Mouse (Mus musculus) intestine, postnatal 0 days (tissue): ENCODE data around the gene Crip2. TPM values are rescaled to one million over a fixed set of nuclear protein-coding genes. Genes with fewer than 3 reads are reported as not detected.

Experiments
- ATAC-seq: fragments of 200-750 bp; cut with Nextera tagmentation; 2 replicates; pipeline ENCODE4 v1.8.0; 2017; ENCODE audit warnings: mild to moderate bottlenecking, moderate TSS enrichment, moderate library complexity
- H3K27ac ChIP-seq: fragments of 300-500 bp; sonication (generic); 2 replicates; pipeline ENCODE4 v1.5.1; 2014; ENCODE audit warnings: mild to moderate bottlenecking, low read depth, low read length, moderate library complexity
- H3K27me3 ChIP-seq: fragments of 300-500 bp; sonication (generic); replicated peaks from 2 replicates; pipeline ENCODE4 v1.6.1; 2014; ENCODE audit warnings: low read length, mixed read lengths; ENCODE audit not compliant: control insufficient read depth, insufficient read depth
- H3K36me3 ChIP-seq: fragments of 300-500 bp; sonication (generic); 2 replicates; pipeline ENCODE4 v1.6.1; 2014; ENCODE audit warnings: mild to moderate bottlenecking, moderate library complexity; ENCODE audit not compliant: control insufficient read depth, insufficient read depth
- H3K4me1 ChIP-seq: fragments of 300-500 bp; sonication (generic); replicated peaks from 2 replicates; pipeline ENCODE4 v1.6.1; 2014; ENCODE audit warnings: antibody characterized with exemption, low read length, mixed read lengths; ENCODE audit not compliant: control insufficient read depth, insufficient read depth
- H3K4me2 ChIP-seq: fragments of 300-500 bp; sonication (generic); replicated peaks from 2 replicates; pipeline ENCODE4 v1.6.1; 2014; ENCODE audit warnings: low read depth, mild to moderate bottlenecking, moderate library complexity
- H3K4me3 ChIP-seq: fragments of 300-500 bp; sonication (generic); 2 replicates; pipeline ENCODE4 v1.5.1; 2014; ENCODE audit warnings: low read depth, low read length
- H3K9ac ChIP-seq: fragments of 300-500 bp; sonication (generic); 2 replicates; pipeline ENCODE4 v1.6.1; 2014; ENCODE audit warnings: mild to moderate bottlenecking, low read depth, low read length
- H3K9me3 ChIP-seq: fragments of 300-500 bp; sonication (generic); 2 replicates; pipeline ENCODE4 v1.6.1; 2016; ENCODE audit warnings: mixed run types; ENCODE audit not compliant: control insufficient read depth
- CTCF ChIP-seq: sonication (generic); IDR thresholded peaks from 2 replicates; pipeline ENCODE4 v1.5.1; 2016; ENCODE audit warnings: low read depth, mild to moderate bottlenecking, control low read depth, antibody characterized with exemption, moderate library complexity
- WGBS: fragments of 180-500 bp; shearing (Covaris S2); extraction: QIAGEN DNeasy Blood & Tissue Kit; methylation state at CpG from one replicate; pipeline ENCODE4 v1.1.7; 2014; 5-methylcytosine and 5-hydroxymethylcytosine counted together
- polyA plus RNA-seq: library from polyadenylated mRNA; unstranded; fragments of >200 nt; fragmentation: Nextera tagmentation; extraction: Ambion mirVana; gene quantifications from 2 replicates; pipeline ENCODE4 v1.2.1, GENCODE M21; 2015

Crip2 gene
- polyA plus RNA-seq, 1 experiment from 2014 or later = 90.4 TPM

- no peak for TF ChIP-seq CTCF
- WGBS = 72% methylated on average over 3 of the region's 3 CpGs
- no peak for ATAC-seq
- Histone ChIP-seq H3K4me2 (no peak overlapping the region), H3K4me1 (peaks cover 20% of the 10 kb centered on the region), H3K9me3 (no peaks in the 10 kb centered on the region), H3K36me3 (peaks cover 4% of the 10 kb centered on the region; the same call in 1 of the 2 replicates), H3K27ac (0 out of 2 replicates have a peak overlapping the region, but pooled peaks have one; percentile 21), H3K9ac (no peak overlapping the region), H3K4me3 (no peak overlapping the region), H3K27me3 (peaks cover 5% of the 10 kb centered on the region; the same call in 1 of the 2 replicates)
These were observed 9.9 kb downstream of the Crip2 start for GRCm38 (mm10) chr12:113149896-113150295.

DNA sequence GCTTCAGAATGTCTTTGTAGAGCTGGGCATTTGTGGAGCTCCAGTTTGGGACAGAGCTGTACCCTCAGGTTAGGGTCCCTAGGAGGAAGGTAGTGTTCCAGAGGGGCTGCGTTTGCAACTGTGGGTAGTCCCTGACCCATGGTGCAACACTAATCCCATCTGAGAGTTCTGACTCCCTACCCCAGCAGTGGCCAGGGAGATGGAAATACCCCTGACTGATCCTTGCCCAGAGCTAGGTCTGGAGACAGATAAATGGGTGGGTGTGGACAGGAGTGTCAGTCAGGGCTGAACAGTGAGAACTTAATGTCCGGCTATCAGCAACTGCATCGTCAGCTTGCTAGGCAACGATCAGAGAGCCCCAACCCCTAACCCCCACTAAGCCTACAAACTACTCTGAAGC lies 10.6 kb downstream of the Crip2 start:
- no peak overlapping the region for H3K9ac ChIP-seq
- ATAC-seq = no peak
- H3K36me3 ChIP-seq = no peaks in the 10 kb centered on the region
- peak overlapping the region; percentile 82 for H3K4me2 ChIP-seq
- no peak overlapping the region for H3K4me3 ChIP-seq
- peaks cover 5% of the 10 kb centered on the region; the same call in 1 of the 2 replicates for H3K27me3 ChIP-seq
- peak overlapping the region; percentile 21; the same call in 1 of the 2 replicates for H3K27ac ChIP-seq
- H3K9me3 ChIP-seq = no peaks in the 10 kb centered on the region
- peaks cover 22% of the 10 kb centered on the region for H3K4me1 ChIP-seq
- 50% methylated on average over 4 of the region's 4 CpGs for WGBS
- TF ChIP-seq CTCF = no peak

- H3K36me3 ChIP-seq = no peaks in the 10 kb centered on the region
- no peak for ATAC-seq
- H3K4me2 ChIP-seq = peak overlapping the region; percentile 82
- TF ChIP-seq CTCF = no peak
- 39% methylated on average over 8 of the region's 8 CpGs for WGBS
- H3K9ac ChIP-seq = no peak overlapping the region
- peaks cover 5% of the 10 kb centered on the region; the same call in 1 of the 2 replicates for H3K27me3 ChIP-seq
- H3K4me3 ChIP-seq = no peak overlapping the region; the same call in 1 of the 2 replicates
- H3K27ac ChIP-seq = peak overlapping the region; percentile 50; the same call in 1 of the 2 replicates
- H3K4me1 ChIP-seq = peaks cover 22% of the 10 kb centered on the region
- no peaks in the 10 kb centered on the region for H3K9me3 ChIP-seq
These were observed 11.0 kb downstream of the Crip2 start for GRCm38 (mm10) chr12:113151046-113151445.

- Histone ChIP-seq H3K4me3 (peak overlapping the region; percentile 44), H3K4me1 (peaks cover 15% of the 10 kb centered on the region), H3K36me3 (no peaks in the 10 kb centered on the region), H3K27me3 (no peaks in the 10 kb centered on the region), H3K9me3 (no peaks in the 10 kb centered on the region), H3K4me2 (peak overlapping the region; percentile 82), H3K9ac (peak overlapping the region; percentile 41), H3K27ac (peak overlapping the region; percentile 50)
- no peak for TF ChIP-seq CTCF
- no peak for ATAC-seq
- 1% methylated on average over 36 of the region's 36 CpGs for WGBS
These were observed 11.7 kb downstream of the Crip2 start for GRCm38 (mm10) chr12:113151661-113152271.

GRCm38 (mm10) chr12:113152272-113152661 lies 12.2 kb downstream of the Crip2 start:
- Histone ChIP-seq H3K36me3 (no peaks in the 10 kb centered on the region), H3K4me3 (peak overlapping the region; percentile 44), H3K27me3 (no peaks in the 10 kb centered on the region), H3K4me2 (peak overlapping the region; percentile 82), H3K27ac (peak overlapping the region; percentile 50), H3K9me3 (no peaks in the 10 kb centered on the region), H3K4me1 (peaks cover 14% of the 10 kb centered on the region), H3K9ac (peak overlapping the region; percentile 41)
- TF ChIP-seq CTCF = no peak
- ATAC-seq = no peak
- 16% methylated on average over 19 of the region's 19 CpGs for WGBS

- Histone ChIP-seq H3K36me3 (no peaks in the 10 kb centered on the region), H3K27ac (peak overlapping the region; percentile 41; the same call in 1 of the 2 replicates), H3K9me3 (no peaks in the 10 kb centered on the region), H3K27me3 (no peaks in the 10 kb centered on the region), H3K4me2 (peak overlapping the region; percentile 82), H3K9ac (no peak overlapping the region), H3K4me1 (peaks cover 14% of the 10 kb centered on the region), H3K4me3 (peak overlapping the region; percentile 44; the same call in 1 of the 2 replicates)
- ATAC-seq = no peak
- no peak for TF ChIP-seq CTCF
- 76% methylated on average over 6 of the region's 6 CpGs for WGBS
These were observed 13.0 kb downstream of the Crip2 start for GRCm38 (mm10) chr12:113152991-113153525.
